Mouse (Mus musculus) frontal cortex, postnatal 25 days (tissue): Measurements from ENCODE around the gene Slc35b1.
"Not testable (repeated sequence)": the region's sequence is repeated elsewhere in the genome, so short reads cannot be mapped to it uniquely, and the experiment has no call there.

ENCODE experiments used
- DNase-seq, 2 experiments: peaks; one replicate each; pipeline ENCODE4 v3.0.0; 2022; ENCODE audit warnings: low spot score in 2 of 2

Slc35b1 gene

GRCm38 (mm10) chr11:95394112-95394511, 9.6 kb downstream of the Slc35b1 start:
- DNase-seq = no peak

GRCm38 (mm10) chr11:95396548-95396947, 12.1 kb downstream of the Slc35b1 start:
- no peak for DNase-seq

DNA sequence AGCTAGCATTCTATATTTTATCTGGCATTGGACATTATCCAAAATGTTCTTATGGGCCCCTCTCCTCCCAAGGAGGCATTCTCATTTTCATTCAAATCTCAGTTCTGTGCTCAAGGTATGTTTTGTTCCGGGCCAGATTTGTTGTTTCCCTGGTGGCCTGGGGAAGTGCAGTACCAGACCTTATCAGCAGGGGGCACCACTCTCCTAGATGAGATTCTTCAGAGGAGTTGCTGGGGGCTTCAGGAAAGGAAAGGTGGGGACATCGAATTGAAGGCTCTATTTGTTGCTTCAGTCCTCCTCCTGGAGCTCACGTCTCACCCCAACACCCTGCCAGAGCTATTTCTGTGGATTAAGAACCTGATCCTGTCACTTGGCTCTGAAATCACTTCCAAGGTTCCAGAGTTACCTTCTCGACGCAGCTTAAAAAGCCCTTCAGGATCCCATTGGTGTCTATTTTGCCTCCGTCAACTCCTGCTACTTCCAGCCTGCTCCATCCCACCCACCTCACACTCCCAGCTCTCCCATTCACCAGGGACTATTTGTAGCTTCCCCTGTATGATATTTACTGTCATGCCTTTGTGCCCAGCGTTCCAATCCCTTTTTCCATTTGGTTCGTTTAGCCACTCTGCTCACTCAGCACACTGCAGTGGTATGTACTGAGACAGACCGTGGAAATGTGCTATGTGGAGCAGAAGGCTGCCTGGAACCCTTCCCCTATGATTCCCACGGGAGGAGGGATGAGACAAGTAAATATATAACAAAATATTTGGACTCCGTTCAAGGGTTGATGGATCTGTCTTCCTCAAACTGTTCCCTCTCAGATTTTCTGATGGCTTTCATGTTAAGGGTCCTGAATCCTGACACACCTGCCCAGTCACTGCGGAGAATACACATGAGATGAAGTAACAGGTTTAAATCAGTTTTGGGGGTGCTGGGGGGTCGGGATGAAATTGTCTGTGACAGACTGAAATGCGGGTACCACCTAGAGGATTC, 13.6 kb downstream of the Slc35b1 start:
- DNase-seq = peak; percentile 79 to 83

DNA sequence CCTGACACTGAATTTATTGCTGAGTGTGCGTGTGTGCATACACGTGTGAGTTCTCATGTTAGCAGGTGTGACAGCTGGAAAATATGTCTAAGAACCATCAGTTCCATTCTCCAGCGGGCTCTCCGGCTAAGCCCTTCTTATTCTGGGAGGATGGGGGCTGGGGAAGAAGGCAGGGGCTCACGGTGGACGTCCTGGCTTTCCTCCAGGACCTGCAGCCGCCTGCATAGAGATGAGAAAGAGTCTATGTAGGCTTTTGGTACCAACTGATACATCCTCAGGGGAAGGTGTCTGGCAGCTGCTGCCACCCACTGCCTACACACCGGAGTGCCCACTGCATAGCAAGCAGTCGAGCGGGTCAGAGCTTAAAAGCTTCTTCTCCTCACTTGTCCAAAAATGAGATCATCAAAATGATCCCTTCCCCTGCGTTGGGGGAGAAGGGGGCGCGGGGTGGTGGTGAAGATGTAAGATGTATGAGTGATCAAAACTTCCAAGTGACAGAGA, 15.1 kb downstream of the Slc35b1 start:
- no peak for DNase-seq

DNA sequence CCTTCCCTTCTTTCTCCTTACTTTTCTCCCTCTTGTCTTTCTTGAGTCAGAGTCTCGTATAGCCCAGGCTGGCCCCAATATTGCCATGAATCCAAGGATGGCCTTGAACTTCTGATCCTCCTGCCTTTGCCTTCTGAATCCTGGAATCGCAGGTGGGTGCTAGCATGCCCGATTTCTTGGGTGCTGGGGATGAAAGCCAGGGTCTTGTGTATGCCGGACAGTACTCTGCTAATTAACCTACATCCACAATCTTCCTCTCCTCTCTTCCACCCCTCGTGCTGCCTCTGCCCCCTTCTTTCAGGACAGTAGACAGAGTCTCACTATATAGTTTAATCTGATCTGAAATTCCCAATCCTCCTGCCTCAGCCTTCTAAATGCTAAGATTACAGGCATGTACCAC, 17.1 kb downstream of the Slc35b1 start:
- no peak for DNase-seq

DNA sequence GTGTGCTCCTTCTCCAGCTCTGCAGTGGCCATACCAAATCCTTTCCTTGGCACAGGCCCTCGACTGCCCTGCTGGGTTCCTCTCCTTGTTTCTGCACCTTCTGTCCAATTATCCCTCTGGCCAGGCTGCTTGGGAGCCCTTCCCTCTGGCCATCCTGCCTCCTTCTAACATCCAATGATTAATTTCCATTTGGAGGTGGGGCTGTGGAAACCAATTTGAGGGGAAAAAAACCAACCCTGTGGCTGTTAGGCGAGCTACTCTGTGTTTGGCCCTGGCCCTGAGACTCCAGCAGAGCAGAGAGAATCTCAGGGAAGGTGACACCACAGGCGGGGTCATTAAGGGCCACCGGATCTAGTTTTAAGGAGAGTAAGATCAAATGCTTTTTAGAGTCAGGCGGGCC, 17.7 kb downstream of the Slc35b1 start:
- no peak for DNase-seq

DNA sequence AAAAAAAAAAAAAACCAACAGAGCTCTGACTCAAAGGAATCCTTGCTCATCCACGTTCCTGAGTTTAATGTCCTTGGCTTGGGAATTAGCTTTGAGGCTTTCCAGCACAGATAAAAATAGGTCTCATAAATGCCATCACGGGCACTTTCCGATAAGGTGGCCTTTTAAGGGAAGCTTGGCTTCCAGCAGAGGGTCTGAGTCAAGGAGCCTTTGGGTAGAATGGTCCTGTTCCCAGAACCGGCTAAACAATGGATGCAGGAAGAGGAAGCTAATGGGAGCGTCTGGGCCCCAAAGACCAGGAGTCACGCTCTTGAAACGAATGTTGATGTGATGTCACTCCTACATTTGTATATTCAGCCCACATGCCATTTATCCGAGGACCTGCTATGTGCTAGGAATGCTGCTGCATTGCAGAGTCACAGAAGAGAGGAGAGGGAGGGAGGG, 18.2 kb downstream of the Slc35b1 start:
- DNase-seq = no peak

GRCm38 (mm10) chr11:95403382-95404340, 19.2 kb downstream of the Slc35b1 start:
- no peak for DNase-seq

GRCm38 (mm10) chr11:95405771-95406170, 21.3 kb downstream of the Slc35b1 start:
- DNase-seq = no peak

GRCm38 (mm10) chr11:95406398-95406797, 21.9 kb downstream of the Slc35b1 start:
- not testable (repeated sequence) for DNase-seq

DNA sequence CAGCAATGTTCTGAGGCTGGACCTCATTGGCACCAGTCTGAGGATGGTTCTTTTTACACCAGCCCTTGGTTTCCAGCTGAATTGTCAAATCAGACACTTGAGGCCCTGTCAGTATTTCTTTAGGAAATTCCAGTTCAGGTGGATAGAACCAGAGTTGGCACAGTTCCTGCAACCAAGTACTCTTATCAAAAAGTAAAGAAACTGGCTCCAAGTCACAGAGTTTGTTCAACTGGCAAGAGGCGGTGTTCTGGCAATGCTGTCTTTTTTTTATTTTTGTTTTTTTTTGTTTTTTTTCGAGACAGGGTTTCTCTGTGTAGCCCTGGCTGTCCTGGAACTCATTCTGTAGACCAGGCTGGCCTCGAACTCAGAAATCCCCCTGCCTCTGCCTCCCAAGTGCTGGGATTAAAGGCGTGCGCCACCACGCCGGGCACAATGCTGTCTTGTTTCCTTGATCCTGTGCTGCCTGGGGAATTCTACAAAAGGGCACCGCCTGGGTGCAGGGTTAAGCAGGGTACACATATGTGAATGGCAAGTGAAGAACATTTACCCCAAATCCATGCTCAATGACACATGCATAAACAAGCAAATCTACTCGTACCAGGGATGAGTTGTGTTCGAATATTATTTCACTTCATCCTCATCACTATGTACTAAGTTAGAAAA, 25.1 kb downstream of the Slc35b1 start:
- DNase-seq = no peak

GRCm38 (mm10) chr11:95411453-95412013, 27.0 kb downstream of the Slc35b1 start:
- DNase-seq = no peak

DNA sequence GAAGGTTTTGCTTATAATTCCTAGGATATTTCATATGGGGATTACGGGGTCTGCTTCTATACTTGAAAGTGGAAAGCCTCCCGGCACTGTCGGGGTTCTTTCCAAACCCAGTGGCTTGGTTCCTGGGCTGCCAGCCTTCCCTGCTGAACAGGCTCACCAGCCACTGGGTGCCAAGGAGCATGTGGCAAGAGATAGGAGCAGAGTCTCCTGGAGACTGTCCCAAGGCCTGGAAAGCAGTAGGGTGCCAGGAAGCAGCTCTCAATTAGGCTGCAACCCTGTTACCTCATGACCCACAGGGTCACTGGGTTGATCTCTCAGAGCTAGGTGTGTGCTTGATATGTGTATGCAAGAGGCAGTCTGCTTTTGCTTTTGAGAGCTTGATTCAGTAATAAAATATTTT, 28.1 kb downstream of the Slc35b1 start:
- no peak for DNase-seq

DNA sequence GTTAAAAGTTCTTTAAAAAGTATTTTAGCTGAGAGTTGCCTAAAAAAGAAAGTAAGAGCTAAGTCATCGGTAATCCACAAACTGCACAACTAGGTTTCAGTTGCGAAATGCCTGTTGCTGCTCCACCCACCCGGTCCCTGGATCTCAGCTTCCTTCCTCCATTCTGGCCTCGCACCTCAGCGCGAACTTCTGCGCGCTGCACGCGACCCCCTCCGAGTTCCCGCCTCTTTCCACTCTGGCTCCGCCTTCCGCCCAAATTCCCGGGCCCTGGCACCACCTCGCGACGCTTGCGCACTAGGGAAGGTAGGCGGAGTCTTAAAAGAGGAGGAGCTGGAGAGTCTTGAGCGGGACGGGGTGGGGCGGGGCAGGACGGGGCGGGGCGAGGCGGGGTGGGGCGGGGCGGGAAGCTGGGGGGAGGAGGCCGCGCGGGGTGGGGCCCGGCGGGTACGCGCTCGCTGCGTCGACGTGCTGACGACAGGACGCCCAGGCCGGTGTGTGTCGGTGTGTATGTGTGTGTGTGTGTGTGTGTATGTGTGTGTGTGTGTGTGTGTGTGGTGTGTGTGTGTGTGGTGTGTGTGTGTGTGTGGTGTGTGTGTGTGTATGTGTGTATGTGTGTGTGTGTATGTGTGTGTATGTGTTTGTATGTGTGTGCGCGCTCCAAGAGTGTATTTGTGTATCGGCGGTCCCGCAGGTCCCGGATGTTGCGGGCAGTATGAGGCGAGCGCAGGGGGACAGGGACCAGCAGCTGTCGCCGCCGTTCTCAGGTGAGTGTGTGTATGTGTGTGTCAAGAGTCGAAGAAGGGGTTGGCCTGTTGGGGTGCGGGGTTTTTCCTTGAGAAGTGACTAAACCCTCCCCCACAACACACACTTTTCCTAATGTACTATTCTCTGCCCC, 29.4 kb downstream of the Slc35b1 start, which contains the start of gene Spop:
Gene Spop (plus strand): TSS at position 440 of the 895 bp plus-strand sequence.
- DNase-seq = peak; percentile 65 to 72

DNA sequence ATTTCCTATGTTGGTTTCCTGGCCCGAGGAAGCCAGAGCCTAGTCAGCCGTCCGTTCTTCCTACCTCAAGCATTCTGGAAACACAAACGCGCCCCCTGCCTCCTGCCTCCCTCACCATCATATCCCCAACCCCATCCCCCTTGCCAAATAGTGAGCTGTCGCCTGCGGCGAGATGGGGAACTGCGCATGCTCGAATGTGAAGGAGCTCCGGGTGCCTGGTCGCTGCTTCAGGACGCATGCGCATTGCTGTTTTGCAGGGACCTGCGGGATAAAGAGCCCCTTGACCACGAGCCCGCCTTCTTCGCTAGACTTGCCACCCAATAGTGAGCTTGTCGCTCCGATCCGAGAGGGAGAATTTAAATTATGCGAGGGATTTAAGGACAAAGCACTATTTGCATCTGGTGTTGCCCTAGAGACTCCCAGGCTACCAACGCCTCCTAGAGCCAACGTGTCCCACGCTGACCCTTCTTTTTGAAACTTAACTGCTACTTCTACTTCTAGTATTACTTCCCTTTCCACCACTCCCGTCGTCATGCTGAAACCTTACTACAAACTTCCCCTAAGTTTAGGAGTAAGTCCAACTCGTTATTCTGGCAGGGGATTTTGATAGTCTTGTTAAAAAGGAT, 30.2 kb downstream of the Slc35b1 start:
- DNase-seq = peak; percentile 88 to 92

DNA sequence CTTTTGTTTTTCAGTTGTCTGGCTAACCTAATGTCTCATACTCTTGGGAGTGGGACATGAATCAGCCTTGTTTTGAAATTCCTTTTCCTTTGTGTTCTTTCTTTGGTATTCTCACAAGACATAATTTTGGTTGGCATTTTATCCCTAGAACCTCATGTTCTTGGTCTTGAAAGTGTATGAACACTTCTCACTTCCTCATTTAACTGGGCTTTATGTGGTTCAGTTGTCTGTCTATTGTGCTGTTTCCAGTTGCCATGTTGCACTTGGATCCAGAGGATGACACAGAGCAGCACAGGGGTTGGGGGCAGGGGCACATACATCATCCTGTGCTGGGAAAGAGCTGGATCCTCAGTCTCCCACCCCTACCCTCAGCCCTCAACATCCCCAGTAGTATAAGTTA, 31.4 kb downstream of the Slc35b1 start:
- no peak for DNase-seq

GRCm38 (mm10) chr11:95417341-95417740, 32.8 kb downstream of the Slc35b1 start:
- DNase-seq = no peak

DNA sequence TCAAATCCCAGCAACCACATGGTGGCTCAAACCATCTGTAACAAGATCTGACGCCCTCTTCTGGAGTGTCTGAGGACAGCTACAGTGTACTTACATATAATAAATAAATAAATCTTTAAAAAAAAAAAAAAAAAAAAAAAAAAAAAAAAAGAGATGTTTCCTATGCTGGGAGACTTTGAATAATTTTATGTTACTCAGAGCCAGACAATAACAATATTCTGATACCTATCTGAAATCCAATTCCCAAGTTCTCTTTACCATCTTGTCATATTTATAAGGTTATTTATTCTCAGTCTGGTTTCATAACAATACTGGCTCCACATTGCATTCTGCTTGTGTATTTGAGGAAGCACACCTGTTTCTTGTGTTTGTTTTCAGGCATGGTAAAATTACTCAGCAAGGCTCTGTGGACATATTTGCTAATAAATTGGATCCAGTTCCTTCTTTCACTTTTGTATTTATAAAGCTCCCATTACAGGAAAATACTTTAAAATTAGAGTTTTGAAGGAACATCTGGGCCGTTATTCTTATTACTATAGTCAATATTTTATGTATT, 36.5 kb downstream of the Slc35b1 start:
- DNase-seq = no peak

GRCm38 (mm10) chr11:95423505-95423904, 39.0 kb downstream of the Slc35b1 start:
- DNase-seq = no peak
